Mouse (Mus musculus) large intestine, adult 2 months (tissue): Measurements from ENCODE around the gene Tyw1. TPM values are rescaled to one million over a fixed set of nuclear protein-coding genes. Genes with fewer than 3 reads are reported as not detected.

ENCODE experiments used
- DNase-seq: peaks from one replicate; pipeline ENCODE4 v3.0.0-alpha.2; 2012; ENCODE audit warnings: low read depth, low spot score
- WGBS: fragments of 180-500 bp; shearing (Covaris S2); methylation state at CpG from one replicate; pipeline ENCODE4 v1.1.7; 2018; 5-methylcytosine and 5-hydroxymethylcytosine counted together
- polyA plus RNA-seq: library from polyadenylated mRNA; depleted of rRNA; stranded (reverse); fragments of >200 nt; gene quantifications from 2 replicates; pipeline ENCODE4 v1.2.3, GENCODE M21; 2012; rRNA removed

Tyw1 gene
- polyA plus RNA-seq, 1 experiment, result 6.7 TPM

DNA sequence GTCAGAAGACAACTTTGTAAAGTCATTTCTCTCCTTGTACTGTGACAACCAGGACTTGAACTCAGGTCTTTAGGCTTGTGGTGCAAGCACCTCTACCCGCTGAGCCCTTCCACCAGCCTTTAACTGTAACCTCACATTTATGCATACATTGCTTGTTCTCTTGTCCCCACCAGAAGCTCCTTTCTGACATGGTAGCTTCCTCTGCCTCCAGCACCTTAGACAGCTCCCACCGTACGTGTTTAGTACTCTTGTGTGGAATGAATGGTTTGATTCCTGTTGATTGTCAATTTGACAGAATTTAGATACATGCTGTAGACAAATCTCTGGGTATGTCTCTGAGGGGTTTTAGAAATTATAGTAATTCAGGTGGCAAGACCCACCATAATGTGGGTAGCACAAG lies 108.4 kb downstream of the Tyw1 start:
- WGBS, result 36% methylated on average over 3 of the region's 3 CpGs
- no peak for DNase-seq

DNA sequence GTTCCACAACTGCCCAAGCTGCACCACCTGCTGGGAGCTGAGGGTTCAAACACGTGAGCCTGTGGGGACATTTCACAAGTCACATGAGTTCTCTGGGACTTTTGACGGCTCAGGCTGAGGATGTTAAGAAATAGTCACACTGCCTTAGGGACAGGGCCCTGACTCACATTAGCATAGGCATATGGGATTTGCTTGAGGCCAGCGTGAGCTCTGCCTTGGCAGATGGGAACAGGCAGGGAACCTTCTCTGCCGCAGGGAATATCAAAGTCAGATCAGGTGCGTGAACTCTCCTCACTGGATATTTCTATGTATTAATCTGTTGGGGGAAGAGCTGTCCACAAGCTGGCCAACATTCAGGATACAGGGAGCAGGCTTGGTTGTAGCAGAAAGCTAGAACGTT lies 112.8 kb downstream of the Tyw1 start:
- DNase-seq, result no peak
- 72% methylated on average over 6 of the region's 6 CpGs for WGBS

DNA sequence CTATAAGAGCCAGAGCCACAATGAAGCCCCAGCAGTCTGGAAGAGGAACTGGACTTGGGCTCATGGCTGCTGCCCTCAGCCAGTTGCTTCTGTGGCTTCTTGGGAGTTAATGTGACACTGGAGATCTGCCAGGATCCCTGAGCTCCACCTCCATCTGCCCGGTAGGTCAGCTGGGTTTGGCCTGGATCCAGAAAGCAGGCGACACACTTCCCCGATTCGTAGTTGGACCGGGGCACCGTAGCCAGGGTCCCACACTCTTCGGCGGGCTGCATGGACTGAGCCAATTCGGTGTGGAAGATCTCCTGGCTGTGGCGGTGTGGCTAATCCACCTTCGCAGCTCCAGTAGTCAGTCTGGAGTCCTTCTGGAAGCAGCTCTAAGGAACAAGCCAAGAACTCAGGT lies 113.8 kb downstream of the Tyw1 start, which contains the start of gene Caln1:
Gene Caln1 (plus strand): TSS at position 219 of the 400 bp plus-strand sequence.
- 50% methylated on average over 11 of the region's 11 CpGs for whole genome bisulfite sequencing
- DNase-seq, result no peak

DNA sequence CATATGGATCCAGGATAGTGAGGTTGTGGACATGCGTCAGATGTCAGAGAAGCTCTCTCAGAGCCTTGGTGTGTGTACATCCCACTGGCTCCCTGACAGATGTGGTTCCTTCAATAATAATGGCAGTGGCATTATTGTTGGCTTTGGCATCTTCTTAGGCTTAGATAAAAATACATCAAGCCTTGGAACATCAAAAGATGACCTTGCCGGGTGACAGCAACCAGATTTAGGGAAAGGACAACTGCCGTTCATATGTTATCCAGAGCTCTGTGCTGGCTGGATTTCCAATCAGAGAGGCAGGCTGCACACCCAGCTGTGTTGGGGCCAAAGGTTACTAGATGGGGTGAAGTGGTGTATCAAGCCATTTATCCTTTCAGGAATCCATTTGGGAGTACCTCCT lies 120.0 kb downstream of the Tyw1 start:
- 94% methylated on average over 3 of the region's 3 CpGs for WGBS
- no peak for DNase-seq

DNA sequence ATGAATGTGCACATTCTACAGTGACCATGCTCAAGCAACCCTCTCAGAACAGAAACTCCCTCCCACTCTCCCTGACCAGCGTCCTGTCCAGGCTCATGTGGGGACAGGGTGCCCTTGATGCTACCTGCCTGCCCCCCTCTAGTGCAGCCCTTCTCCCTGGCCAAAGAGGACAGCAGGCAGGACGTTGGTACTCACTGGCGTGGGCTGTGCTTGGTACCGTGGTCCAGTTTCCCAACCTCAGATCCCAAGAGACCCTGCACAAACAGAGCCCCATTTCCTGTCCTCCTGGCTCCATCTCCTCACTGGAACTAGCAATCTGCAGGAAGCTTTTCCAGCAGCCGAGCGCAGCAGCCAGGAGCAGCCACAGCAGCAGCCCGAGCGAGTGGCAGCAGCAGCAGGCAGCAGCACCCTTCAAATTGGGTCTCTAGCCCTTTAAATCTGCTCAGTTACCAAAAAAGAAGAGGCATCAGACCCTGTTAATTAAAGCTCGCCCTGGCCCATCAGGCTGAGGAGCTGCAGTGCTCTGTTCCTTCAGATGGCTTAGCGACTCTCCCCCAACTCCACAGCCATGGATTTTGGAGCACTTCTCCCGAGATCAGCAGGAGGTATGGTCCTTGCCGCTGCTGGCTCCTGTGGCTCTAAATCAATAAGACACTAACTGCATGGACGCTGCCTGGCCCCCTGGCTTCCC lies 128.9 kb downstream of the Tyw1 start, which contains the start of gene A330070K13Rik:
Gene A330070K13Rik (minus strand): TSS at position 410 of the 691 bp plus-strand sequence.
- no peak for DNase-seq
- 10% methylated on average over 13 of the region's 13 CpGs for WGBS

DNA sequence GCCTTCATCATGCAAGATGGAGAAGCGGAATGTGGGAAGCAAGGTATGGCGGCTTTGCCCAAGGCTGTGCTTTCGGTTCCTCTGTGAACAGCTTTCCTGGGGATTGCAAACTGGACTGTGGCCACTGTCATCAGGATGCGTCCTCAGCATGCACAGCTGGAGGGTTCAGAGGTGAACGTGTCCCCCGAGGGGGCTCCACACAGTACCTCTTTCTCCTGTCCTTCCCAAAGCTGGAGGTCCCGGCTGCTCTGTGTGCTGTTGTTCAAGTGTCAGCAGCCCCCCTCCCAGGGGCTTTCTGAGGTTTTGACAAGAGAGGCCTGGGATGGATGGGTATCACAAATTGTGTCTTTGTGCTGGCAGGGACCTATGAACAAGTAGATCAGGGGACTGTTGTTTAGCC lies 131.0 kb downstream of the Tyw1 start:
- 72% methylated on average over 7 of the region's 7 CpGs for WGBS
- no peak for DNase-seq

Other genes with a start within 250 kb of the Tyw1 start
- gene Asl, start 226.4 kb upstream of the Tyw1 start, polyA plus RNA-seq, result 34.7 and 39.6 TPM in 2 replicates
- 13.1 and 13.4 TPM in 2 replicates for gene Crcp, start 226.3 kb upstream of the Tyw1 start, polyA plus RNA-seq
- 6.9 and 7.7 TPM in 2 replicates for gene Tpst1, start 182.3 kb upstream of the Tyw1 start, polyA plus RNA-seq
- 1.3 and 1.5 TPM in 2 replicates for gene Kctd7, start 110.8 kb upstream of the Tyw1 start, polyA plus RNA-seq
- gene Rabgef1, start 83.8 kb upstream of the Tyw1 start, polyA plus RNA-seq, result 11.7 and 16.7 TPM in 2 replicates
- gene Tmem248, start 38.5 kb upstream of the Tyw1 start, polyA plus RNA-seq, result 24.4 and 26.2 TPM in 2 replicates
- 21.9 and 32.7 TPM in 2 replicates for gene Sbds, start 89 bp upstream of the Tyw1 start, polyA plus RNA-seq
- 0.01 TPM in 1 of 2 replicates, not detected in the other for gene Caln1, start 113.8 kb downstream of the Tyw1 start, polyA plus RNA-seq
- not detected in 2 replicates for gene A330070K13Rik, start 129.0 kb downstream of the Tyw1 start, polyA plus RNA-seq